Mouse (Mus musculus): ENCODE results near the gene Cebpb. TPM values are rescaled to one million over a fixed set of nuclear protein-coding genes. Genes with fewer than 3 reads are reported as not detected.

Cebpb gene
- polyA plus RNA-seq, 2 experiments from 2014 or later: 0.70 to 2.7 TPM

GRCm38 (mm10) chr2:167722538-167722937, 33.8 kb downstream of the Cebpb start:
- no peak for ATAC-seq

GRCm38 (mm10) chr2:167723589-167724206, 35.0 kb downstream of the Cebpb start:
- peak; percentile 90 for ATAC-seq

GRCm38 (mm10) chr2:167725879-167726278, 37.2 kb downstream of the Cebpb start:
- ATAC-seq: no peak

- no peak for ATAC-seq
Measured at GRCm38 (mm10) chr2:167727161-167727560, 38.4 kb downstream of the Cebpb start.

- ATAC-seq: no peak
Measured at GRCm38 (mm10) chr2:167730036-167730435, 41.3 kb downstream of the Cebpb start.

GRCm38 (mm10) chr2:167731149-167731548, 42.4 kb downstream of the Cebpb start:
- ATAC-seq: no peak

GRCm38 (mm10) chr2:167734861-167735260, 46.1 kb downstream of the Cebpb start:
- no peak for ATAC-seq

- no peak for ATAC-seq
Measured at GRCm38 (mm10) chr2:167739030-167739429, 50.3 kb downstream of the Cebpb start.

Other genes with a start within 250 kb of the Cebpb start
- 100 to 1,000 TPM; 187 to 302 TPM for gene Rnf114, start 196.3 kb upstream of the Cebpb start, polyA plus RNA-seq (2017; shearing (Covaris generic))
- gene Spata2, start 196.0 kb upstream of the Cebpb start, polyA plus RNA-seq (2017; shearing (Covaris generic)): 10 to 100 TPM; 10.5 to 20.9 TPM
- gene Snai1, start 150.7 kb upstream of the Cebpb start, polyA plus RNA-seq (2017; shearing (Covaris generic)): under 1 TPM in 1 of 2 experiments, not detected in 1; 0.27 TPM
- gene Ube2v1, start 56.8 kb upstream of the Cebpb start, polyA plus RNA-seq (2017; shearing (Covaris generic)): 100 to 1,000 TPM; 373 to 544 TPM
- gene Gm20431, start 27.4 kb upstream of the Cebpb start, polyA plus RNA-seq (2017; shearing (Covaris generic)): not detected
- gene Tmem189, start 907 bp downstream of the Cebpb start, polyA plus RNA-seq (2017; shearing (Covaris generic)): 10 to 100 TPM; 12.2 to 16.0 TPM
- gene Ptpn1, start 243.1 kb downstream of the Cebpb start, polyA plus RNA-seq (2017; shearing (Covaris generic)): 100 to 1,000 TPM in 1 of 2 experiments, 10 to 100 TPM in 1; 99.2 to 126 TPM

All from CD4-positive, CD25-positive, alpha-beta regulatory T cell, adult 4 months (primary cell).